Mouse (Mus musculus) bone marrow, adult 2 months (tissue): ENCODE data around the gene Olfr649. TPM values are rescaled to one million over a fixed set of nuclear protein-coding genes. Genes with fewer than 3 reads are reported as not detected.

ENCODE experiments used
- H3K27ac ChIP-seq: fragments of 200-500 bp; 2 replicates; pipeline ENCODE4 v1.5.1; 2012; ENCODE audit warnings: low read depth, mild to moderate bottlenecking, control low read depth, inconsistent platforms, low read length; ENCODE audit not compliant: control insufficient read depth, poor library complexity, insufficient read depth
- H3K4me1 ChIP-seq: fragments of 200-500 bp; 2 replicates; pipeline ENCODE4 v1.6.1; 2011; ENCODE audit warnings: low read length; ENCODE audit not compliant: control insufficient read depth, insufficient read depth
- H3K4me3 ChIP-seq: fragments of 200-500 bp; replicated peaks from 2 replicates; pipeline ENCODE3; 2011; ENCODE audit warnings: mild to moderate bottlenecking, low read depth, low read length, control low read depth; ENCODE audit not compliant: control insufficient read depth
- CTCF ChIP-seq: fragments of 200-500 bp; IDR thresholded peaks from 2 replicates; pipeline ENCODE4 v1.5.1; 2011; ENCODE audit warnings: low read length, control low read depth; ENCODE audit not compliant: control insufficient read depth, insufficient read depth
- POLR2A ChIP-seq: fragments of 200-500 bp; IDR thresholded peaks from 2 replicates; pipeline ENCODE4 v1.6.1; 2011; ENCODE audit warnings: low read depth, mild to moderate bottlenecking, control low read depth, low read length, borderline replicate concordance; ENCODE audit not compliant: control insufficient read depth
- WGBS: fragments of 180-500 bp; shearing (Covaris S2); methylation state at CpG from one replicate; pipeline ENCODE4 v1.1.7; 2018; 5-methylcytosine and 5-hydroxymethylcytosine counted together
- polyA plus RNA-seq: library from polyadenylated mRNA; stranded (reverse); fragments of >200 nt; gene quantifications from 2 replicates; pipeline ENCODE4 v1.2.4, GENCODE M21; 2011; ENCODE audit warnings: low replicate concordance; ENCODE audit not compliant: missing spikeins, insufficient read depth, insufficient read length

Olfr649 gene
- polyA plus RNA-seq, 1 experiment, result not detected

- H3K4me1 ChIP-seq, result peaks cover 3% of the 10 kb centered on the region; the same call in 1 of the 2 replicates
- no peak overlapping the region for H3K4me3 ChIP-seq
- WGBS, result 35% methylated on average over 7 of the region's 7 CpGs
- no peak for TF ChIP-seq POLR2A
- TF ChIP-seq CTCF, result 0 out of 2 replicates have a peak, but pooled peaks have one; percentile 1
- H3K27ac ChIP-seq, result peak overlapping the region; percentile 57; the same call in 1 of the 2 replicates
These were observed 10.4 kb upstream of the Olfr649 start for GRCm38 (mm10) chr7:104206197-104206596.

GRCm38 (mm10) chr7:104199822-104200221, 4.0 kb upstream of the Olfr649 start:
- Histone ChIP-seq H3K4me3 (no peak overlapping the region), H3K27ac (no peak overlapping the region), H3K4me1 (no peaks in the 10 kb centered on the region)
- peak; percentile 98 for TF ChIP-seq CTCF
- no peak for TF ChIP-seq POLR2A
- WGBS, result 1% methylated on average over 5 of the region's 5 CpGs

- TF ChIP-seq CTCF (no peak), POLR2A (no peak)
- Histone ChIP-seq H3K4me1 (no peaks in the 10 kb centered on the region), H3K4me3 (no peak overlapping the region), H3K27ac (no peak overlapping the region)
- 15% methylated on average over 9 of the region's 9 CpGs for WGBS
These were observed 4.5 kb downstream of the Olfr649 start for GRCm38 (mm10) chr7:104191275-104191674.

- 68% methylated on average over 2 of the region's 2 CpGs for WGBS
- Histone ChIP-seq H3K4me3 (no peak within 1 kb of the TSS), H3K27ac (no peak within 1 kb of the TSS), H3K4me1 (no peaks in the 10 kb centered on the region)
- TF ChIP-seq POLR2A, result no peak
- no peak for TF ChIP-seq CTCF
These were observed 12.5 kb downstream of the Olfr649 start, which contains the start of gene Olfr648 for GRCm38 (mm10) chr7:104183292-104183691. Gene Olfr648 (minus strand): TSS chr7:104183392.

- TF ChIP-seq POLR2A, result no peak
- no peak for TF ChIP-seq CTCF
- Histone ChIP-seq H3K4me3 (no peak overlapping the region), H3K27ac (no peak overlapping the region), H3K4me1 (no peaks in the 10 kb centered on the region)
- 69% methylated on average over 1 of the region's 1 CpGs for WGBS
These were observed 16.7 kb downstream of the Olfr649 start for GRCm38 (mm10) chr7:104179074-104179473.

GRCm38 (mm10) chr7:104178422-104179054, 17.2 kb downstream of the Olfr649 start:
- no peak for TF ChIP-seq CTCF
- TF ChIP-seq POLR2A, result no peak
- H3K4me1 ChIP-seq, result no peaks in the 10 kb centered on the region
- no peak overlapping the region for H3K27ac ChIP-seq
- WGBS, result 66% methylated on average over 5 of the region's 5 CpGs
- H3K4me3 ChIP-seq, result no peak overlapping the region

- 48% methylated on average over 1 of the region's 1 CpGs for WGBS
- Histone ChIP-seq H3K4me1 (no peaks in the 10 kb centered on the region; the same call in 1 of the 2 replicates), H3K4me3 (no peak overlapping the region), H3K27ac (no peak overlapping the region)
- TF ChIP-seq CTCF (no peak), POLR2A (no peak)
These were observed 20.7 kb downstream of the Olfr649 start for GRCm38 (mm10) chr7:104175085-104175484.

- 3% methylated on average over 6 of the region's 6 CpGs for WGBS
- H3K4me1 ChIP-seq, result peaks cover 2% of the 10 kb centered on the region; the same call in 1 of the 2 replicates
- no peak overlapping the region for H3K4me3 ChIP-seq
- H3K27ac ChIP-seq, result 0 out of 2 replicates have a peak overlapping the region, but pooled peaks have one; percentile 2
- TF ChIP-seq POLR2A (no peak), CTCF (no peak)
These were observed 26.1 kb downstream of the Olfr649 start for GRCm38 (mm10) chr7:104169634-104170204.
